ENCODE assay signal across 8 mouse cellular contexts in genomic region chr1:191062241-191062780, GRCm38 (mm10). TPM values are rescaled to one million over a fixed set of nuclear protein-coding genes. Genes with fewer than 3 reads are reported as not detected.
DNase-seq lines count a peak whose midpoint lies in the region; ATAC-seq lines count a peak whose summit lies in the region.

No protein-coding gene starts in this region.

- H3K4me2 ChIP-seq in heart, embryonic 16.5 days (ENCODE audit: low read depth, low read length) = peak overlapping the region; percentile 74
- H3K4me2 ChIP-seq in hindbrain, embryonic 13.5 days = peak overlapping the region; percentile 95
- H3K4me2 ChIP-seq in midbrain, embryonic 13.5 days (replicated peaks) = peak overlapping the region; percentile 82

- H3K36me3 ChIP-seq in heart, embryonic 16.5 days (ENCODE audit: control insufficient read depth, insufficient read depth) = peaks cover 3% of the 10 kb centered on the region; the same call in 1 of the 2 replicates
- H3K36me3 ChIP-seq in hindbrain, embryonic 13.5 days = no peaks in the 10 kb centered on the region
- H3K36me3 ChIP-seq in midbrain, embryonic 13.5 days = 0 out of 2 replicates have a peak, but pooled peaks cover 4% of the 10 kb centered on the region

- H3K4me1 ChIP-seq in heart, embryonic 16.5 days (ENCODE audit: control insufficient read depth, insufficient read depth, low read length) = peaks cover 14% of the 10 kb centered on the region
- H3K4me1 ChIP-seq in hindbrain, embryonic 13.5 days (replicated peaks) = peaks cover 18% of the 10 kb centered on the region
- H3K4me1 ChIP-seq in midbrain, embryonic 13.5 days (replicated peaks) = peaks cover 18% of the 10 kb centered on the region

- H3K27ac ChIP-seq in heart, embryonic 16.5 days (ENCODE audit: low read length) = peak overlapping the region; percentile 56
- H3K27ac ChIP-seq in hindbrain, embryonic 13.5 days = peak overlapping the region; percentile 69; the same call in 1 of the 2 replicates
- peak overlapping the region; percentile 60; the same call in 1 of the 2 replicates for H3K27ac ChIP-seq in midbrain, embryonic 13.5 days

- no peak for DNase-seq in heart, adult 18-20 months
- no peak for DNase-seq in thymus, postnatal 36 days
- no peak for DNase-seq in ovary, adult 18-20 months (ENCODE audit: low spot score)

- peak overlapping the region; percentile 78 for H3K9ac ChIP-seq in heart, embryonic 16.5 days (ENCODE audit: low read length)
- H3K9ac ChIP-seq in hindbrain, embryonic 13.5 days = peak overlapping the region; percentile 82
- peak overlapping the region; percentile 81 for H3K9ac ChIP-seq in midbrain, embryonic 13.5 days (replicated peaks)

- H3K4me3 ChIP-seq in heart, embryonic 16.5 days (ENCODE audit: low read length) = peak overlapping the region; percentile 70
- peak overlapping the region; percentile 81 for H3K4me3 ChIP-seq in hindbrain, embryonic 13.5 days
- peak overlapping the region; percentile 88 for H3K4me3 ChIP-seq in midbrain, embryonic 13.5 days (replicated peaks)

- 5% methylated on average over 15 of the region's 15 CpGs for WGBS in heart, embryonic 16.5 days
- WGBS in hindbrain, embryonic 13.5 days = 5% methylated on average over 15 of the region's 15 CpGs
- whole genome bisulfite sequencing in midbrain, embryonic 13.5 days = 7% methylated on average over 15 of the region's 15 CpGs

- H3K9me3 ChIP-seq in heart, embryonic 16.5 days (replicated peaks; ENCODE audit: control insufficient read depth, low read length) = no peaks in the 10 kb centered on the region
- H3K9me3 ChIP-seq in hindbrain, embryonic 13.5 days = no peaks in the 10 kb centered on the region
- no peaks in the 10 kb centered on the region for H3K9me3 ChIP-seq in midbrain, embryonic 13.5 days

- 0 out of 2 replicates have a peak, but pooled peaks have one; percentile 41 for ATAC-seq in heart, embryonic 16.5 days (replicated peaks; ENCODE audit: extremely low read depth, insufficient read depth, low FRiP score)
- peak; percentile 33 for ATAC-seq in activated CD4-positive, CD25-positive, alpha-beta regulatory T cell, adult 4 months
- peak; percentile 60; the same call in 1 of the 2 replicates for ATAC-seq in hindbrain, embryonic 13.5 days (ENCODE audit: low FRiP score)
- peak; percentile 25 for ATAC-seq in midbrain, embryonic 13.5 days
- ATAC-seq in megakaryocyte-erythroid progenitor cell, adult 5-6 weeks (replicated peaks; ENCODE audit: low FRiP score, low TSS enrichment, poor library complexity, severe bottlenecking) = no peak

- H3K27me3 ChIP-seq in heart, embryonic 16.5 days (ENCODE audit: control insufficient read depth, insufficient read depth, low read length) = no peaks in the 10 kb centered on the region
- H3K27me3 ChIP-seq in hindbrain, embryonic 13.5 days = no peaks in the 10 kb centered on the region
- no peaks in the 10 kb centered on the region for H3K27me3 ChIP-seq in midbrain, embryonic 13.5 days

RNA-seq across cellular contexts. Expression of gene Tatdn3, which starts 0.4 kb away (rescaled TPM):
- polyA plus RNA-seq in heart, embryonic 16.5 days (2015; fragmentation: Nextera tagmentation; extraction: Ambion mirVana) = 17.9 and 20.3 TPM in 2 replicates
- 10 to 100 TPM; 11.0 TPM for total RNA-seq in heart, adult 18-20 months (2021)
- 10 to 100 TPM in 1 of 2 experiments, 1 to 10 TPM in 1; 7.3 to 10.8 TPM for polyA plus RNA-seq in activated CD4-positive, CD25-positive, alpha-beta regulatory T cell, adult 4 months (2017; shearing (Covaris generic))
- 14.1 and 14.5 TPM in 2 replicates for polyA plus RNA-seq in hindbrain, embryonic 13.5 days (2015; fragmentation: Nextera tagmentation; extraction: Ambion mirVana)
- 14.8 and 15.5 TPM in 2 replicates for polyA plus RNA-seq in midbrain, embryonic 13.5 days (2015; fragmentation: Nextera tagmentation; extraction: Ambion mirVana)
- total RNA-seq in megakaryocyte-erythroid progenitor cell, adult 5-6 weeks (2014; fragmentation: Nextera tagmentation) = 20.1 and 23.3 TPM in 2 replicates
- 23.3 and 33.6 TPM in 2 replicates for total RNA-seq in megakaryocyte-erythroid progenitor cell, adult 5-6 weeks (2017)

RNA-seq across cellular contexts. Expression of gene Nsl1, which starts 0.5 kb away (rescaled TPM):
- 12.0 and 15.4 TPM in 2 replicates for polyA plus RNA-seq in heart, embryonic 16.5 days (2015; fragmentation: Nextera tagmentation; extraction: Ambion mirVana)
- total RNA-seq in heart, adult 18-20 months (2021) = under 1 TPM; 0.67 to 0.77 TPM
- polyA plus RNA-seq in activated CD4-positive, CD25-positive, alpha-beta regulatory T cell, adult 4 months (2017; shearing (Covaris generic)) = 1 to 10 TPM; 2.0 to 5.2 TPM
- 5.0 and 5.7 TPM in 2 replicates for polyA plus RNA-seq in hindbrain, embryonic 13.5 days (2015; fragmentation: Nextera tagmentation; extraction: Ambion mirVana)
- polyA plus RNA-seq in midbrain, embryonic 13.5 days (2015; fragmentation: Nextera tagmentation; extraction: Ambion mirVana) = 10.2 and 10.8 TPM in 2 replicates
- total RNA-seq in megakaryocyte-erythroid progenitor cell, adult 5-6 weeks (2014; fragmentation: Nextera tagmentation) = 17.2 and 20.8 TPM in 2 replicates
- 14.8 and 18.4 TPM in 2 replicates for total RNA-seq in megakaryocyte-erythroid progenitor cell, adult 5-6 weeks (2017)

RNA-seq across cellular contexts. Expression of gene Spata45, which starts 25.9 kb away (rescaled TPM):
- not detected in 2 replicates for polyA plus RNA-seq in heart, embryonic 16.5 days (2015; fragmentation: Nextera tagmentation; extraction: Ambion mirVana)
- total RNA-seq in heart, adult 18-20 months (2021) = not detected
- not detected for polyA plus RNA-seq in activated CD4-positive, CD25-positive, alpha-beta regulatory T cell, adult 4 months (2017; shearing (Covaris generic))
- not detected in 2 replicates for polyA plus RNA-seq in hindbrain, embryonic 13.5 days (2015; fragmentation: Nextera tagmentation; extraction: Ambion mirVana)
- not detected in 2 replicates for polyA plus RNA-seq in midbrain, embryonic 13.5 days (2015; fragmentation: Nextera tagmentation; extraction: Ambion mirVana)
- total RNA-seq in megakaryocyte-erythroid progenitor cell, adult 5-6 weeks (2014; fragmentation: Nextera tagmentation) = not detected in 2 replicates
- total RNA-seq in megakaryocyte-erythroid progenitor cell, adult 5-6 weeks (2017) = not detected in 2 replicates

RNA-seq across cellular contexts. Expression of gene Batf3, which starts 35.3 kb away (rescaled TPM):
- polyA plus RNA-seq in heart, embryonic 16.5 days (2015; fragmentation: Nextera tagmentation; extraction: Ambion mirVana) = 2.2 and 2.8 TPM in 2 replicates
- under 1 TPM; 0.25 to 0.93 TPM for total RNA-seq in heart, adult 18-20 months (2021)
- polyA plus RNA-seq in activated CD4-positive, CD25-positive, alpha-beta regulatory T cell, adult 4 months (2017; shearing (Covaris generic)) = not detected
- 1.4 and 2.5 TPM in 2 replicates for polyA plus RNA-seq in hindbrain, embryonic 13.5 days (2015; fragmentation: Nextera tagmentation; extraction: Ambion mirVana)
- polyA plus RNA-seq in midbrain, embryonic 13.5 days (2015; fragmentation: Nextera tagmentation; extraction: Ambion mirVana) = 1.3 and 1.5 TPM in 2 replicates
- total RNA-seq in megakaryocyte-erythroid progenitor cell, adult 5-6 weeks (2014; fragmentation: Nextera tagmentation) = not detected in 2 replicates
- total RNA-seq in megakaryocyte-erythroid progenitor cell, adult 5-6 weeks (2017) = 0.34 TPM in 1 of 2 replicates, not detected in the other

RNA-seq across cellular contexts. Expression of gene Flvcr1, which starts 36.4 kb away (rescaled TPM):
- polyA plus RNA-seq in heart, embryonic 16.5 days (2015; fragmentation: Nextera tagmentation; extraction: Ambion mirVana) = 3.3 TPM in 2 replicates
- total RNA-seq in heart, adult 18-20 months (2021) = 1 to 10 TPM; 3.4 to 4.1 TPM
- 1 to 10 TPM; 6.1 to 8.5 TPM for polyA plus RNA-seq in activated CD4-positive, CD25-positive, alpha-beta regulatory T cell, adult 4 months (2017; shearing (Covaris generic))
- polyA plus RNA-seq in hindbrain, embryonic 13.5 days (2015; fragmentation: Nextera tagmentation; extraction: Ambion mirVana) = 5.6 and 8.3 TPM in 2 replicates
- polyA plus RNA-seq in midbrain, embryonic 13.5 days (2015; fragmentation: Nextera tagmentation; extraction: Ambion mirVana) = 7.2 and 7.9 TPM in 2 replicates
- 28.5 and 30.6 TPM in 2 replicates for total RNA-seq in megakaryocyte-erythroid progenitor cell, adult 5-6 weeks (2014; fragmentation: Nextera tagmentation)
- total RNA-seq in megakaryocyte-erythroid progenitor cell, adult 5-6 weeks (2017) = 28.2 and 30.3 TPM in 2 replicates
